Mouse (Mus musculus) megakaryocyte, embryonic 14.5 days (primary cell): ENCODE measurements around the gene Tssk4.

Experiments used
- FLI1 ChIP-seq: IDR thresholded peaks from 2 replicates; pipeline ENCODE4 v1.6.1; 2012; ENCODE audit warnings: low read length, inconsistent platforms, mixed read lengths
- GATA1 ChIP-seq: IDR thresholded peaks from 3 replicates; pipeline ENCODE4 v1.6.1; 2012; ENCODE audit warnings: mixed read lengths, low read length, inconsistent platforms, borderline replicate concordance

- TF ChIP-seq GATA1 (no peak), FLI1 (no peak)
These were observed 32.2 kb upstream of the Tssk4 start, which contains the start of gene Rec8 for GRCm38 (mm10) chr14:55617822-55618221.
